In genomic region chr4:129761606-129762005, GRCm38 (mm10) we compare ENCODE assay signal across 20 mouse cellular contexts. TPM values are rescaled to one million over a fixed set of nuclear protein-coding genes. Genes with fewer than 3 reads are reported as not detected.
DNase-seq lines count a peak whose midpoint lies in the region; ATAC-seq and TF ChIP-seq lines count a peak whose summit lies in the region.
"Had no signal": no experiment of that assay in that cellular context is flagged by ENCODE, and none has a peak within 500 bp of the region (broad histone marks: within the 10 kb centered on the region; RNA-seq: fewer than 3 reads in every experiment).

No protein-coding gene starts in this region.

- no peaks in the 10 kb centered on the region for H3K4me1 ChIP-seq in forebrain, postnatal 0 days (ENCODE audit: insufficient read depth)
- H3K4me1 ChIP-seq: embryonic facial prominence, embryonic 15.5 days; hindbrain, embryonic 15.5 days; midbrain, embryonic 13.5 days; neural tube, embryonic 12.5 days had no signal

- ATAC-seq in forebrain, postnatal 0 days, result no peak
- ATAC-seq: midbrain, embryonic 13.5 days had no signal

- H3K9ac ChIP-seq in forebrain, postnatal 0 days, result no peak overlapping the region
- H3K9ac ChIP-seq: embryonic facial prominence, embryonic 15.5 days; hindbrain, embryonic 15.5 days; liver, embryonic 14.5 days; midbrain, embryonic 13.5 days; neural tube, embryonic 12.5 days had no signal

- intact Hi-C loops in heart, postnatal 25 days (cut with DNase I), result no loop called here

- no peak overlapping the region for H3K4me3 ChIP-seq in forebrain, postnatal 0 days (ENCODE audit: low read depth, low read length)
- H3K4me3 ChIP-seq: embryonic facial prominence, embryonic 15.5 days; heart, adult 2 months; hindbrain, embryonic 15.5 days; midbrain, embryonic 13.5 days; neural tube, embryonic 12.5 days had no signal

- no peak overlapping the region for H3K27ac ChIP-seq in forebrain, postnatal 0 days (ENCODE audit: low read depth, low read length)
- H3K27ac ChIP-seq: embryonic facial prominence, embryonic 15.5 days; heart, adult 2 months; hindbrain, embryonic 15.5 days; liver, embryonic 14.5 days; midbrain, embryonic 13.5 days; neural tube, embryonic 12.5 days had no signal

- no peak for TF ChIP-seq CTCF in forebrain, postnatal 0 days (IDR thresholded peaks at IDR 0.05; ENCODE audit: low read depth)

- H3K4me2 ChIP-seq in forebrain, postnatal 0 days (ENCODE audit: low read depth), result no peak overlapping the region
- H3K4me2 ChIP-seq: embryonic facial prominence, embryonic 15.5 days; hindbrain, embryonic 15.5 days; midbrain, embryonic 13.5 days; neural tube, embryonic 12.5 days had no signal

- DNase-seq in heart, adult 11 months, result peak; percentile 79
- DNase-seq in heart, postnatal 25 days (ENCODE audit: low spot score), result no peak
- peak; percentile 86 for DNase-seq in CD4-positive helper T cell, adult 2 months (ENCODE audit: low read depth, low spot score)
- DNase-seq in induced T-regulatory cell, adult 2 months (ENCODE audit: low read depth), result peak; percentile 83
- DNase-seq in thymus, adult 18-20 months, result peak; percentile 54 to 74
- no peak for DNase-seq in forebrain, postnatal 0 days
- DNase-seq in gastrocnemius, adult 8-10 months (ENCODE audit: low spot score in 2 of 2), result no peak
- no peak for DNase-seq in right cerebral cortex, adult 2 months (ENCODE audit: low spot score in 2 of 2)
- DNase-seq: adrenal gland, postnatal 10 days; cerebellum, adult 18-20 months; kidney, adult 2 months; kidney, postnatal 4 days; left cerebral cortex, postnatal 4 days; right cerebral cortex, postnatal 4 days had no signal

- 92% methylated on average over 12 of the region's 12 CpGs for WGBS in forebrain, postnatal 0 days

- no peaks in the 10 kb centered on the region for H3K36me3 ChIP-seq in forebrain, postnatal 0 days (ENCODE audit: insufficient read depth)
- H3K36me3 ChIP-seq: embryonic facial prominence, embryonic 15.5 days; hindbrain, embryonic 15.5 days; midbrain, embryonic 13.5 days; neural tube, embryonic 12.5 days had no signal

- H3K27me3 ChIP-seq in forebrain, postnatal 0 days (ENCODE audit: insufficient read depth, low read length), result no peaks in the 10 kb centered on the region
- H3K27me3 ChIP-seq: embryonic facial prominence, embryonic 15.5 days; hindbrain, embryonic 15.5 days; midbrain, embryonic 13.5 days; neural tube, embryonic 12.5 days had no signal

- no peaks in the 10 kb centered on the region for H3K9me3 ChIP-seq in forebrain, postnatal 0 days (ENCODE audit: low read length)
- H3K9me3 ChIP-seq: embryonic facial prominence, embryonic 15.5 days; hindbrain, embryonic 15.5 days; midbrain, embryonic 13.5 days; neural tube, embryonic 12.5 days had no signal

RNA-seq across cellular contexts. Expression of gene Khdrbs1, which starts 19.5 kb away (rescaled TPM):
- total RNA-seq in heart, postnatal 25 days (2021), result 10 to 100 TPM; 38.0 to 46.9 TPM
- 108 and 128 TPM in 2 replicates for total RNA-seq in forebrain, postnatal 0 days (2014; rRNA removed)
- 90.5 and 105 TPM in 2 replicates for polyA plus RNA-seq in forebrain, postnatal 0 days (2015; fragmentation: Nextera tagmentation; extraction: Ambion mirVana)
- total RNA-seq in gastrocnemius, adult 8-10 months (2022), result 10 to 100 TPM; 20.2 to 24.6 (median 23.2) TPM

RNA-seq across cellular contexts. Expression of gene Ptp4a2, which starts 49.4 kb away (rescaled TPM):
- total RNA-seq in heart, postnatal 25 days (2021), result 100 to 1,000 TPM; 192 to 205 TPM
- total RNA-seq in forebrain, postnatal 0 days (2014; rRNA removed), result 123 and 131 TPM in 2 replicates
- 252 and 270 TPM in 2 replicates for polyA plus RNA-seq in forebrain, postnatal 0 days (2015; fragmentation: Nextera tagmentation; extraction: Ambion mirVana)
- total RNA-seq in gastrocnemius, adult 8-10 months (2022), result 100 to 1,000 TPM; 663 to 813 (median 803) TPM

Comparison
In these comparisons a context has a peak if more than half of its experiments do, and no peak if none do; other contexts are left out.
1. DNase-seq: peak in heart, adult 11 months (single experiment), CD4-positive helper T cell, adult 2 months (single experiment), induced T-regulatory cell, adult 2 months (single experiment) and thymus, adult 18-20 months (2 of 2); none in heart, postnatal 25 days (single experiment), forebrain, postnatal 0 days (single experiment), gastrocnemius, adult 8-10 months (0 of 2) and right cerebral cortex, adult 2 months (0 of 2).